Mouse (Mus musculus) olfactory bulb, adult 2 months (tissue): ENCODE measurements at regions not wholly inside any gene's neighbourhood (a gene's known extent, or its start where the extent isn't known, plus 50 kb on each side); places are given as distances from the start of the nearest gene placed in this dataset.
A peak's percentile ranks its signal among the peaks of the same experiment; 100 is the strongest.

ENCODE experiments used
- H3K27ac ChIP-seq: fragments of 200-500 bp; 2 replicates; pipeline ENCODE4 v1.5.1; 2012; ENCODE audit warnings: low read depth, low read length; ENCODE audit not compliant: insufficient read depth
- H3K4me1 ChIP-seq: fragments of 200-500 bp; 2 replicates; pipeline ENCODE4 v1.6.1; 2012; ENCODE audit warnings: low read length; ENCODE audit not compliant: control insufficient read depth, insufficient read depth
- H3K4me3 ChIP-seq: fragments of 200-500 bp; 2 replicates; pipeline ENCODE4 v1.5.1; 2012; ENCODE audit warnings: mild to moderate bottlenecking, low read depth, low read length, moderate library complexity; ENCODE audit not compliant: insufficient read depth
- CTCF ChIP-seq: fragments of 200-500 bp; IDR thresholded peaks from 2 replicates; pipeline ENCODE4 v1.5.1; 2012; ENCODE audit warnings: low read depth, mild to moderate bottlenecking, low read length, moderate library complexity; ENCODE audit not compliant: insufficient read depth
- POLR2A ChIP-seq: fragments of 200-500 bp; IDR thresholded peaks from 2 replicates; pipeline ENCODE4 v1.6.1; 2012; ENCODE audit warnings: mild to moderate bottlenecking, low read depth, low read length, moderate library complexity; ENCODE audit not compliant: insufficient read depth
- WGBS: fragments of 180-500 bp; shearing (Covaris S2); methylation state at CpG from one replicate; pipeline ENCODE4 v1.1.7; 2018; 5-methylcytosine and 5-hydroxymethylcytosine counted together

- 5% methylated on average over 18 of the region's 18 CpGs for WGBS
- TF ChIP-seq CTCF, result no peak
- TF ChIP-seq POLR2A, result no peak
- Histone ChIP-seq H3K27ac (0 out of 2 replicates have a peak overlapping the region, but pooled peaks have one; percentile 33), H3K4me3 (peak overlapping the region; percentile 36), H3K4me1 (peaks cover 20% of the 10 kb centered on the region)
Observed at GRCm38 (mm10) chr9:120675371-120676150, 104.3 kb downstream of the Rpl14 start.

- Histone ChIP-seq H3K4me1 (peaks cover 20% of the 10 kb centered on the region), H3K4me3 (no peak overlapping the region), H3K27ac (no peak overlapping the region)
- 59% methylated on average over 9 of the region's 9 CpGs for WGBS
- TF ChIP-seq CTCF (no peak), POLR2A (no peak)
Observed at GRCm38 (mm10) chr9:120676301-120676700, 105.1 kb downstream of the Rpl14 start.

- peaks cover 20% of the 10 kb centered on the region for H3K4me1 ChIP-seq
- no peak overlapping the region for H3K27ac ChIP-seq
- no peak overlapping the region for H3K4me3 ChIP-seq
- no peak for TF ChIP-seq CTCF
- no peak for TF ChIP-seq POLR2A
- WGBS, result 60% methylated on average over 8 of the region's 8 CpGs
Observed at GRCm38 (mm10) chr9:120676771-120677170, 105.5 kb downstream of the Rpl14 start.

GRCm38 (mm10) chr9:120677216-120677615 lies 106.0 kb downstream of the Rpl14 start:
- H3K27ac ChIP-seq, result no peak overlapping the region
- WGBS, result 84% methylated on average over 5 of the region's 5 CpGs
- TF ChIP-seq POLR2A (no peak), CTCF (no peak)
- H3K4me3 ChIP-seq, result no peak overlapping the region
- H3K4me1 ChIP-seq, result peaks cover 19% of the 10 kb centered on the region

DNA sequence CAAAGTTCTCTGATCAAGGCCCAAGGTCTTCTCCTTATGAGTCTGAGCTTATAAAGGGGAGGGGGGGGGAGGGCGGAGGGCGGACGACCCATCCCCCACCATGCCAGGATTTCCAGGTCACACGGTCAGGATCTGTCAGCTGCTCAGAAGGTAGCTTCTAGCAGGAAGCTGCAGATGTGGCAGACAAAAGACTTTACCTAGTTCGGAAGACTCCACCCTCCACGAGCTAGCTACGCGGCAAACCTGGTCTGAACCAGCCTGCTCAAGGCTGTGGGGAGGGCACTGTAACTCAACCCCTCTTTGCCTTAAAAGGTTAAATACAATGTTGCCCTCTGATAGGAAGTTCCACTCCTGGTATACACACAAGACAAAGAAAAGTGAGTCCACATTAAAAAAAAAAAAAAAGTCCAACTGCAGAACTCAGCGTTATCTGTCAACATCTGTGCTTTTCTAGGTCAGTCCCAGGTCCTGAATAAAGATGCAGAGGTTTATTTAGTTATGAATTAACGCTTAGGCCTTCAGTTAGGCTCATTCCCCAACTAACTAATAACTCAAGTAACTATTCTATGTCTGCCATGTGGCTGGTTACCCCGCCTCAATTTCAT lies 108.7 kb downstream of the Rpl14 start:
- no peak overlapping the region for H3K27ac ChIP-seq
- H3K4me3 ChIP-seq, result no peak overlapping the region
- WGBS, result 77% methylated on average over 11 of the region's 11 CpGs
- H3K4me1 ChIP-seq, result peaks cover 7% of the 10 kb centered on the region
- no peak for TF ChIP-seq CTCF
- no peak for TF ChIP-seq POLR2A

DNA sequence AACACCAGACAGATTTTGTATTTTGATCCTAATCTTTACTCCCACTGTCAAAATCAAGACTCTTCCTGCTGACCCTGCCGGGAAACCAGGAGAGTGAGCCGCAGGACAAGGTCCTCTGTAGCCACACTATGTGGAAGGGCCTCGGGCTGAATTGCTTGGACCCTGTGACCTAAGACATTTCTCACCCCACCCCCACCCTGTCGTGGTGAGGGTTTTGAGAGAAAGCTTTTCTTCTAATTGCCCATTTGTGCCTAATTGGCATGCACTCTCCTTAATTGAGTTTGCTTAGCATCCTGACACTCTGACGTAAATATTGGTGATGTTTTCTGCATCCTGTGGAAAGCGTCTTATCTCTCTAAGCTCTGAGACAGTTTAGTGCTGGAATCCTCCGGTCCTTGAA lies 110.2 kb downstream of the Rpl14 start:
- 59% methylated on average over 7 of the region's 7 CpGs for WGBS

GRCm38 (mm10) chr9:120685961-120686360 lies 114.7 kb downstream of the Rpl14 start:
- Histone ChIP-seq H3K4me3 (no peak overlapping the region), H3K4me1 (peaks cover 6% of the 10 kb centered on the region), H3K27ac (no peak overlapping the region)
- 63% methylated on average over 6 of the region's 7 CpGs for WGBS
- TF ChIP-seq POLR2A (no peak), CTCF (no peak)

More for the DNA sequence above, 110.2 kb downstream of the Rpl14 start:
- no peak overlapping the region for H3K4me3 ChIP-seq
- H3K27ac ChIP-seq, result no peak overlapping the region
- TF ChIP-seq CTCF (no peak), POLR2A (no peak)
- peaks cover 2% of the 10 kb centered on the region; the same call in 1 of the 2 replicates for H3K4me1 ChIP-seq

GRCm38 (mm10) chr9:120689025-120689424 lies 117.8 kb downstream of the Rpl14 start:
- TF ChIP-seq CTCF (no peak), POLR2A (no peak)
- Histone ChIP-seq H3K4me1 (peaks cover 20% of the 10 kb centered on the region), H3K27ac (no peak overlapping the region), H3K4me3 (no peak overlapping the region)
- WGBS, result 82% methylated on average over 11 of the region's 11 CpGs

GRCm38 (mm10) chr9:120690510-120690909 lies 119.3 kb downstream of the Rpl14 start:
- 77% methylated on average over 5 of the region's 5 CpGs for WGBS
- Histone ChIP-seq H3K4me1 (peaks cover 20% of the 10 kb centered on the region), H3K4me3 (no peak overlapping the region), H3K27ac (peak overlapping the region; percentile 30; the same call in 1 of the 2 replicates)
- TF ChIP-seq CTCF (no peak), POLR2A (no peak)
